Comparison of ENCODE assay signal across 8 mouse cellular contexts in the genomic region with DNA sequence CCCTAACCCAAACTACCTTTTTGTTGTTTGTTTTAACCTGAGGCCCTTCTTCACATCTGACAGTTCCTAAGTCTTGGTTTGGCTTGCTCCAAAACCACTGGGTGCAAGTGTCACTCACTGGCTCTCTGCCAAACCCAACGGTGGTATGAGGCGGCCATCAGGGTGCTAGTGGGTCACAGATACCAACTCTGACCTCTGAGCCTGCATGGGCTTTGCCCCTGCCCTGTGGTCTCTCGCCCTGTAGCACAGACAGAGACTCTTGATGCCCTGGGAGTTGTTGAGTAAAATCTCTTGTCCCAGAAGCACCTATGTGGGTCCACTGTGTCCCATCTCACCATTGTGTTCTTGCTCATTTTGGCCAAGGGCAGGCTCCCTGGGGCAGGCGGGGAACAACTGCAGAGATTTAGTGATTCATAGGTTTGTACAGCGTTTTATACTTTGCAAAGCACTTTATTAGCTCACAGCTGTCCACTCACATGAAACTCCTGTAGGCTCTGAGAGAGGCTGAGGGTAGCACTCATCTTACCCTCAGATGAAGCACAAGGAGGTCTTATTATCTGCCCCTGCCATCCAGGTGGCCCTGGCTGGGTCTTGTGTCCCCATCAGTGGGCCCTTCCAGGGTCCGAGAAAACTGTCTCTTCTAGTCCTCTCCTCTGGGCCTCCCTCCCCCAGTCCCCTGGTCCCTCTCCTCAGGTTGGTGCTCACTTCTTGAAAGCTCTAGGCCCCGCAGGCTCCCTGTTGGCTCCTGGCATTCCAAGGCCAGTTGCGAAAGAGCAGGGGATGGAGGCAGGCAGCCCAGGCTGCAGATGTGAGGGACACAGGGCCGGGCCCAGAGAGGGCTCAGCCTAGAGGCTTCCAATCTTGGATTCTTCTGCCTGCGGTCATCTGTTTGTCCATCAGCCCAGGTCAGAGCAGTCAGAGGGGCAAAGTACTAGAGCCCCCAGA. TPM values are rescaled to one million over a fixed set of nuclear protein-coding genes. Genes with fewer than 3 reads are reported as not detected.
DNase-seq lines count a peak whose midpoint lies in the region; ATAC-seq and TF ChIP-seq lines count a peak whose summit lies in the region.

No protein-coding gene starts in this region.

- no peak for TF ChIP-seq CTCF in testis, adult 2 months (IDR thresholded peaks at IDR 0.05; ENCODE audit: control insufficient read depth, insufficient read depth, insufficient replicate concordance, low read depth, low read length)

- H3K4me2 ChIP-seq in hindbrain, embryonic 12.5 days (replicated peaks) = peak overlapping the region; percentile 83

- 78% methylated on average over 10 of the region's 10 CpGs for WGBS in hindbrain, embryonic 12.5 days

- H3K9ac ChIP-seq in hindbrain, embryonic 12.5 days = 0 out of 2 replicates have a peak overlapping the region, but pooled peaks have one; percentile 83

- peak overlapping the region; percentile 58 for H3K4me3 ChIP-seq in testis, adult 2 months (ENCODE audit: control insufficient read depth, low read depth, low read length)
- H3K4me3 ChIP-seq in hindbrain, embryonic 12.5 days = peak overlapping the region; percentile 50; the same call in 1 of the 2 replicates

- peaks cover 8% of the 10 kb centered on the region for H3K4me1 ChIP-seq in testis, adult 2 months (ENCODE audit: control insufficient read depth, insufficient read depth, low read length)
- peaks cover 22% of the 10 kb centered on the region for H3K4me1 ChIP-seq in hindbrain, embryonic 12.5 days

- ATAC-seq in cerebellum, adult (ENCODE audit: insufficient number of reproducible peaks, low FRiP score, low TSS enrichment) = no peak
- no peak for ATAC-seq in hindbrain, embryonic 12.5 days (ENCODE audit: low FRiP score)
- ATAC-seq in activated CD4-positive, CD25-positive, alpha-beta regulatory T cell, adult 4 months = no peak

- H3K9me3 ChIP-seq in hindbrain, embryonic 12.5 days (replicated peaks) = no peaks in the 10 kb centered on the region

- peak; percentile 73 for DNase-seq in cerebellum, adult 11-12 months
- DNase-seq in testis, postnatal 14 days (ENCODE audit: low spot score) = no peak
- DNase-seq in natural killer cell, adult 2 months (ENCODE audit: low spot score in 2 of 2) = peak; percentile 64 to 82
- no peak for DNase-seq in spleen, postnatal 36 days (ENCODE audit: low spot score in 2 of 2)

- TF ChIP-seq POLR2A in testis, adult 2 months (IDR thresholded peaks at IDR 0.05; ENCODE audit: control insufficient read depth, low read depth, low read length) = no peak

- peak overlapping the region; percentile 14; the same call in 1 of the 2 replicates for H3K27ac ChIP-seq in testis, adult 2 months (ENCODE audit: control insufficient read depth, insufficient read depth, low read depth, low read length)
- H3K27ac ChIP-seq in hindbrain, embryonic 12.5 days = peak overlapping the region; percentile 40; the same call in 1 of the 2 replicates

- no peaks in the 10 kb centered on the region; the same call in none of the 2 replicates for H3K36me3 ChIP-seq in testis, adult 2 months (ENCODE audit: control insufficient read depth, insufficient read depth, low read length)
- H3K36me3 ChIP-seq in hindbrain, embryonic 12.5 days = peaks cover 35% of the 10 kb centered on the region

- H3K27me3 ChIP-seq in testis, adult 2 months (ENCODE audit: control insufficient read depth, insufficient read depth, low read length) = no peaks in the 10 kb centered on the region
- H3K27me3 ChIP-seq in hindbrain, embryonic 12.5 days = peaks cover 3% of the 10 kb centered on the region; the same call in 1 of the 2 replicates

RNA-seq across cellular contexts. Expression of gene BC029722, which starts 1.7 kb away (rescaled TPM):
- polyA plus RNA-seq in testis, adult 2 months (2012; rRNA removed) = 24.4 and 29.9 TPM in 2 replicates
- polyA plus RNA-seq in hindbrain, embryonic 12.5 days (2016; fragmentation: Nextera tagmentation; extraction: Ambion mirVana) = 17.1 and 17.3 TPM in 2 replicates
- polyA plus RNA-seq in activated CD4-positive, CD25-positive, alpha-beta regulatory T cell, adult 4 months (2017; shearing (Covaris generic)) = 10 to 100 TPM; 14.5 to 18.7 TPM

RNA-seq across cellular contexts. Expression of gene Eif6, which starts 9.2 kb away (rescaled TPM):
- 41.2 and 44.7 TPM in 2 replicates for polyA plus RNA-seq in testis, adult 2 months (2012; rRNA removed)
- polyA plus RNA-seq in hindbrain, embryonic 12.5 days (2016; fragmentation: Nextera tagmentation; extraction: Ambion mirVana) = 151 and 160 TPM in 2 replicates
- polyA plus RNA-seq in activated CD4-positive, CD25-positive, alpha-beta regulatory T cell, adult 4 months (2017; shearing (Covaris generic)) = 10 to 100 TPM; 73.4 to 81.2 TPM

RNA-seq across cellular contexts. Expression of gene Fam83c, which starts 17.1 kb away (rescaled TPM):
- not detected in 2 replicates for polyA plus RNA-seq in testis, adult 2 months (2012; rRNA removed)
- polyA plus RNA-seq in hindbrain, embryonic 12.5 days (2016; fragmentation: Nextera tagmentation; extraction: Ambion mirVana) = 0.41 and 0.46 TPM in 2 replicates
- polyA plus RNA-seq in activated CD4-positive, CD25-positive, alpha-beta regulatory T cell, adult 4 months (2017; shearing (Covaris generic)) = not detected

RNA-seq across cellular contexts. Expression of gene Mmp24, which starts 42.4 kb away (rescaled TPM):
- 1.6 and 2.1 TPM in 2 replicates for polyA plus RNA-seq in testis, adult 2 months (2012; rRNA removed)
- polyA plus RNA-seq in hindbrain, embryonic 12.5 days (2016; fragmentation: Nextera tagmentation; extraction: Ambion mirVana) = 5.3 and 6.0 TPM in 2 replicates
- under 1 TPM in 1 of 2 experiments, not detected in 1; 0.11 TPM for polyA plus RNA-seq in activated CD4-positive, CD25-positive, alpha-beta regulatory T cell, adult 4 months (2017; shearing (Covaris generic))

Comparison
In these comparisons a context has a peak if more than half of its experiments do, and no peak if none do; other contexts are left out.
1. DNase-seq: peak in cerebellum, adult 11-12 months (single experiment) and natural killer cell, adult 2 months (2 of 2); none in testis, postnatal 14 days (single experiment) and spleen, postnatal 36 days (0 of 2).